Mouse (Mus musculus) urinary bladder, postnatal 10 days (tissue): ENCODE measurements around the gene Gm9112.
"Not testable (repeated sequence)": the region's sequence is repeated elsewhere in the genome, so short reads cannot be mapped to it uniquely, and the experiment has no call there.

Experiments used
- DNase-seq: peaks from one replicate; pipeline ENCODE4 v3.0.0; 2022; ENCODE audit warnings: low spot score

Gm9112 gene

DNA sequence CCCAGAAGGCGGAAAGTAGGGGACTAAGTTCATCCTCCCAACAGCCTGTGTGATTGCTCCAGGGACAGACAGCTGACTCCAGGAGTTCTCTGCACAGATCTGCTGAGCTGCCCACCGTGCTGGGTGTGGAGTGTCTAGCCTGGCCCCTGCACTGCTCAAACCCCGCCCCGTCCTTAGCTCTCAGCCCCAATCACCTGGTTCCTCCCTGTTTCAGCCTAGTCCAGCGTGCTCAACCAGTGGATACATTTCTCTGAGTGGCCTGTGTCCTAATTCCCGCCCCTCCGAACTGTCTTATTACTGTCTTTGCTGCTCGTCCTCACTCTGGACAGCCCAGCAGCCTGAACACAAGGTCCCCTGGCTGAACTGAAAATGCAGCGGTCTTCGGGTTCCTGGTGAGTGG is at the start of gene Gm9112, which contains the start of gene Dmrtc1b:
Gene Gm9112 (minus strand): TSS at position 101 of the 400 bp plus-strand sequence.
Gene Dmrtc1b (plus strand): TSS at position 331 of the 400 bp plus-strand sequence.
- not testable (repeated sequence) for DNase-seq

- DNase-seq, result not testable (repeated sequence)
Observed at GRCm38 (mm10) chrX:102724226-102724625, 16.8 kb upstream of the Gm9112 start.

- DNase-seq, result not testable (repeated sequence)
Observed at GRCm38 (mm10) chrX:102700636-102701035, 6.8 kb downstream of the Gm9112 start.

GRCm38 (mm10) chrX:102689252-102689651 is 18.2 kb downstream of the Gm9112 start:
- not testable (repeated sequence) for DNase-seq

- DNase-seq, result not testable (repeated sequence)
Observed at GRCm38 (mm10) chrX:102686872-102687271, 20.6 kb downstream of the Gm9112 start, which contains the start of gene Gm3880. Gene Gm3880, minus strand, starts transcription at chrX:102686972.

DNA sequence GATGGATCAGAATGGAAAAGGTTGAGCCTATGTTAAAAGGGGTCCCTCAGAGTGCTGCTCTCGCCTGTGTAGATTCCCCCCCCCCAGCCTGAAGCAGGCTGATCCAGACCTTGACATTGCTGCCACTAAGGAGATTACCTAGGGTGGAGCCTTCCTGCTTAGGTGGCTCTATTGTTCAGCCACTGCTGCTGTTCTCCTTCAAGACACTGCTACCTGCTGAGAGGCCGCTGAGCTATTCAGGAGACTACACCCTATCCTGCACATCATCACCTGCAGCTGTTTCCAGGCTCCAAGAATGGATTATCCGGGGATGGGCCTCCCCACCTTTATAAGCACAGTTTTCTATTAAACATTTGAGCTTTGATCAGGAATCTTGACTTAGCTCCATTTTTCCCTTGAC is 22.7 kb downstream of the Gm9112 start:
- not testable (repeated sequence) for DNase-seq

DNA sequence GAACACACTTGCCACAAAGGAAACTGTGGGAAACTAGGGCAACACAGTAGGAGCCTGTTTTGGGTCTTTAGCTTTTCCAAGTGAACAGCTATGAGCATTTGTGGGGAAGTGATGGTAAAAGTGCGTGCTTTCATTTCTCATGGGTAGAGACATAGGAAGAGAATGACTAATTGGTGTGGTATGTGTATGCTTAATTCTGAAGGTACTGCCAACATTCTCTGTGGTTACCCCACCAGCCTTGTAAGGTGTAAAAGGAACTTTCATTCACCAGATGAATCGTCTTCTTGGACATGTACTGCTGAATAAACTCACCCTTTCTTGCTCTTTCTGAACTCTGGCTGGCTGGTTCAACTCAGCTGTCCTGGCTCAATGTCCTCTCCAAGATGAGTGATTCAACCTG is 40.8 kb downstream of the Gm9112 start:
- no peak for DNase-seq

DNA sequence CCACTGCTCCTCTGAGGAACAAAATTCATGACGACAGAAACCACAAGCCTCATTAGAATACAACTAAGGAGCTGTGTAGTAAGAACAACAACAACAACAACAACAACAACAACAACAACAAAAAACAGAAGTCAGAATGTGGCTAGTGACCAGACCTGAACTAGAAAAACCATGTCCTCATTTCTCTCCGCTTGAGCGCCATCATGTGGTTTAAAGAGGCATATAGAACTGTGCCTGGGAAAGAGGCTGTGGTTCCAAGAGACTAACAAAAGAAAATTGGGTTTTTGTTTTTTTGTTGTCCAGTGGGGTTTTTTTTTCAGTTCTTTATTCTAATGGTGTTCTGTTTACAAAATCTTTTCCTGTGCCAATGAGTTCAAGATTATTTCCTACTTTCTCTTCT is 46.7 kb downstream of the Gm9112 start:
- no peak for DNase-seq
